Mouse (Mus musculus) kidney, adult 9 months (tissue): ENCODE measurements around the gene Zfp93.
"Not testable (repeated sequence)": the region's sequence is repeated elsewhere in the genome, so short reads cannot be mapped to it uniquely, and the experiment has no call there.

Source experiments
- DNase-seq: peaks from one replicate; pipeline ENCODE4 v3.0.0; 2022

The Zfp93 gene

DNA sequence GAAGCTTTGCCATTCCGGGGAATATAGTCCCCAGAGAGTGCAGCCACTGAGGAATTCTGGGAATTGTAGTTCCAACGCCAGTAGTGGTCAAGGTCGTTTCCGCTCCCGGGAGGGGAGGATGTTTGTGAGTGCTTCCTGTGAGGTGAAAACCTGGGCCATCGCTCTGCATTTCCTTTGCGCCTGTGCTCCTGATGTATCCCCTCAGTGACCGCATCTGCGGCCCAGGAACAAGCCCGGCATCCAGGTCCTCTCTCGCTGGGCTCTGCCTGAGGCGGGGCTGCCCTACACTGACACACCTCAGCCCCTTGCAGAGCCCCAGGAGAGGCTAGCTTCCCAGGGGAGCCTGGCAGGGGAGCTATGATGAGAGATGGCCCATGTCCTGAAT lies at the start of gene Zfp93:
Zfp93 (plus strand) TSS at position 133 of the 385 bp plus-strand sequence.
- peak; percentile 92 for DNase-seq

DNA sequence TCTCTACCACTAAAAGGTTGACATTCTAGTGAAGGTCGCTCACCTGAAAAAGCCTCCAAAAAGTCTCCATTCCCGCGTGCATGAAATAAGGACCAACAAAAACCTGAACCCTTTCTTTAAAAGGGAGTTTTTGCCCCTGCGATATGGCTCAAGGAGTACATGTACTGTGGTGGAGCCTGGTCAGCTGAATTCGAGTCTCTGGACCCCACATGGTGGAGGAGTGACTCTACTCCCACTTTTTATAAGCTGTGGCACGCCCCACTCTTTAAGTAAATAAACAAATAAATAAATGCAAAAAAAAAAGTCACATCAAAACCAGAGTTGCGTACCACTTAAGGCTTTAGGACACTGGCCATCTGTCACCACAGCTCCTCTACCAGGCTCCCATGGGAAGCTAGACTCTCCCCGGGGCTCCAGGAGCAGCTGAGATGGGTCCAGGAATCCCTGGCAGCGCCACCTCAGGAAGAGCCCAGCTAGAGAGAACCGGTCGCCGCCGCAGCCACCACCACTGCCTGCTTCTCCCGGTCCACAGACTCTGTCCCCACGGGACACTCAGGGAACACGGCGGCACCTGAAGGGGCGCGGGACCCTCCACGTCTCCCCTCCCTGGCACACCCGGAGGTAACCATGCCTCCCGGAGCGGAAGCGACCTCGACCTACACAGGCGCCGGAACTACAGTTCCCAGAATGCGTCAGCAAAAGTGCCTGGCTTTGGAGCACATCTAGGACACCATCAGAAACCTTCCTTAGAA lies 33.0 kb upstream of the Zfp93 start, which contains the start of gene Zfp109:
Zfp109 (minus strand) TSS at position 521 of the 752 bp plus-strand sequence.
- peak; percentile 68 for DNase-seq

DNA sequence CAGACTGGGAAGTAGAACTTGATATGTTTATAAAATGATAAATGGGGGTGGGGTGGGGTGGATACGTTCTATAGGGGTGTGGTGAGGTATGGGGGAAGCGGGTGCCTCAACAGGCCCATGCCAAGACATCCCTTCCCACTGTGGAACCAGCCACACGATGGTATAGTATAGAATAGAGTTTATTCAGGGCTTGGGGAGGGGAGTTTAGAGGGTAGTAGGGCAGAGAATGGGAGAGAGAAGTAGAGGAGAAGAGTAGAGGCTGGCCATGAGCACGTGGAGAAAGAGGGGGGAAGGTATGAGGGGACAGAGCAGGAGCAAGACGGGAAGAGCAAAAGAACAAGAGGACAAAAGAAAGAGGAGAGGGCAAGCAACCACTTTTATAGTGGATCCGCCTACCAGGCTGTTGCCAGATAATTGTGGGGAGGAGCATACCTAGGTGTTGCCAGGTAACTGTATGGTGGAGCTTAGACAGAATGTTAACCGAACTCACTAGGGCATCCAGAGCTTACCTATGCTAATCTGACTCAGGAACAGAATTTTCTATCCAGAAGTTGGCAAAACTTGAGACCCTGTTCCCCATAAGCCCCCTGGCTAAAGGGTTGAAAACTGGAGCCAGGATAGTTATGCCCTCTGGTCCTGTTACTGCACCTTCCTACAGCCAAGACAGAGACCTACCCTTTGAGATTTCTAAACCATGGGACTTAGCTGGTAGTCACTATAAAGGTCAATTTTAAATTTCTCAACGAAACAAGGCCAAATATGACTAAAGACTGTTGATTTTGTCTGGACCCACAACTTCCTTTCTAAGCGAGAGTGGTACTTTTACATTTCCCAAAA lies 16.2 kb upstream of the Zfp93 start:
- DNase-seq = no peak

DNA sequence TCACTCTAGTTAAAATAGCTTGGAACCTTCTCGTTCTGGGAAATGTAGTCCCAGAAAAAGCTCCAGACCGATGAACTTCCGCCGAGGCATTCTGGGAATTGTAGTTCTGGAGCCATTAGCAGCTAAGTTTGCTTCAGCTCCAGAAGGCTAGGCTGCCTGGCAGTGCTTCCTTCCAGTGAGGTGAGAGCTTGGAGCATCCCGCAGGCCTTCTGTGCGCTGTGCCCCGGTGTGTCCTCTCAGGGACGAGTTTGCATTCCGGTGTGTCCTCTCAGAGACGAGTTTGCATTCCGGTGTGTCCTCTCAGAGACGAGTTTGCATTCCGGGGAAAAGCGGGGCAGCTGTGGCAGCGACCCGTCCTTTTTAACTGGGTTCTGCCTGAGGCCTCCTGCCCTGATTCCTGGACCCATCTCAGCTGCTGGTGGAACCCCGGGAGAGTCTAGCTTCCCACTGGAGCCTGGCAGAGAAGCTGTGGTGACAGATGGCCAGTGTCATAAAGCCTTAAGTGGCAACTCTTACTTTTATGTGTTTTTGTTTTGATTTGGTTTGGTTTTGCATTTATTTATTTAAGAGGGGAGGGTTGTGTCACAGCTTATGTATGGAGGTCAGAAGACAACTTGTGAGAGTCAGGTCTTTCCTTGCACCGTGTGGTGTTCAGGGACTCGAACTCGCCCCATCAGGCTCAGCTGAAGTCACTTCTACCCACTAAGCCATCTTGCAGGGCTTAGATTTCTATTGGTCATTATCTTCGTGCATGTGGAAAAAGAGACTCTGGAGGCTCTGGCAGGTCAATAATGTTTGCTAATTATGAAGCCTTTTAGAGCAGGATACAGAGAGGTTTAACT lies 15.4 kb upstream of the Zfp93 start, which contains the start of gene Zfp108:
Zfp108 (plus strand) TSS at position 162 of the 842 bp plus-strand sequence.
- DNase-seq = peak; percentile 92

DNA sequence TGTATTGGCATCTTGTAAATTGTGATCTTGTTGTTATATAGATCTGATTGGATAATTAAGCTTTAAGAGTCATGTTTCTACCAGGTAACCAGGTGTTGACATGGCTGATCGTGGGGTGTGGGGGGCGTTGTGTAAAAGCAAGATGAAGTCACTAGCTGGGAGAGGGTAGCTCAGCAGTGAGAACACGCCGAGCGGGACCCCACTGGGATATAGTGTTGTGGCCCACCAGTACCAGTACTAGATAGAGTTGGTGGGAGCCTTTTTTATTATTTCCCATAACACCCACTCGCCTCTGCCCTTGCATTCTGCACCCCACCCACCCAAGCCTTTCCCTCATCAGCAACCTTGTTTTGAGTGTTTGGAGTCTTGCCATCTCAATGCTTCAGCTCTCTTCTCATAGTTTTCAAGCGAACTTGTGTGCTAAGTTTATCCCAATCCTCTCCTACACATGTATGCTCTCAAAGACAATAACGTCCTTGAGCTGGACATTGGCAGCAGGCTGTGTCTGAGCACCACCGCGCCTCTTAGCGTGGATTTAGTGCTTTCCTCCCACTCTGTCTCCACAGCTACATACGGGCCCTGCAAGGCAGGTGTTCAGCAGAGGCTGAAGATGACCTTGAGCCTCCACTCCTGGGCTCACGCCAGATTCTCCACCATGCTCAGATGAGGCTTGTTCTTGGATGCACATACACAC lies 10.8 kb upstream of the Zfp93 start:
- no peak for DNase-seq

DNA sequence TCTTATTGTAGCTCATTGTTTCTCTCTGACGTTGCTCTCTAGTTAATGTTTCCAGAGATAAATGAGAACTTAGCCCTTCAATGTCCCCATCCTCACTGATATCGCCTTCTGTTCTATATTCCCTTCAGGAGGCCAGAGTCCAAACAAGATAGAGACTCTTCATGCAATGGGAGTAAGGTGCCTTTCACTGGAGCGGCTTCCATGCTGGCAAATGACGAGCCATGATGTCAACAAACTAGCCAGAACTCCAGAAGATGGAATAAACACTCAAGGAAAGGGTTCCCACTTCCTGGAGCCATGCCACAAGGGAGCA lies 10.3 kb upstream of the Zfp93 start:
- no peak for DNase-seq

DNA sequence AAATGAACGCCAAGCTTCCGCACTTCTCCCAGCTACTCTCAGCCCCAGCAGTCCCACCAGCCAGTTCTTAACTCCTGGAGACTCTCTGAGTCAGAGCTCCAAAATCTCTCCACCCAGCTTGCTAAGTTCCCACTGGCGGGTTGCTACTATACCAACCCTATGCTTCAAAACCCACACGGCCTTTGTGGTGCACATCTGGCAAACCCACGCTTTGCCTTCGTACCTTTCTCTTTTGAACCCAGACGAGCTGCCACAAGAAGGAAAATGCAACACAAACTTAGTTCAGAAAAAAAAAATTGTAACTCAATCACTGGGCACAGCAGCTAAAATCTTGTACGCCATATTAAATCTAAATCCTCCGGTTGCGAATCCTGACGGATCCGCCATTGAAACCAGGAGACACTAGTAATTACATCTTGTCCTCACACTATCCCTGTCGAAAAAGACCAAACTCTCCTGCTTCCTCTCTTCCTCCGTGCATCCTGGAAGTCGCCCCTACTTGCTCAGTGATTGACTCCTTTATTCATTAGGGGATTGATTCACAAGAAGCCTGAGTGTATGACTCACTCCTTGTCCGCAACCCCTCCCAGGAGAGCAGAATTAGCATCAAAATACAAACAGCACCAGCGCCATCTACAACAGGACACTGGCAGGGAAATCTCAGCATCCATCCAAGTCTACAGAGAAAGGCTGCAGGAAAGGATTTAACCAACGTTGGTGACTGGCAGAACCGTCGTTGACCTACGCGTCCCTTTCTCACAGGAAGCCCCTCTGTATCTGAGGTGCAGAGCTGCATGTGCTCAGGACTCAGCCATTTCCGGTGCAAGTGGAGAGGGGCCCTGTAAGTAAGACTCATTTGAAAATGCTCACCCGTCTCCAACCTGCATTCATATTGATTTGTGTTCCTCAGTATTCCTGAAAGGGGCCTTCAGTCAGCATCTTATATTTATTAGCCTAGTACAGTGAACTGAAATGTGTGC lies 1.8 kb upstream of the Zfp93 start:
- DNase-seq = no peak

DNA sequence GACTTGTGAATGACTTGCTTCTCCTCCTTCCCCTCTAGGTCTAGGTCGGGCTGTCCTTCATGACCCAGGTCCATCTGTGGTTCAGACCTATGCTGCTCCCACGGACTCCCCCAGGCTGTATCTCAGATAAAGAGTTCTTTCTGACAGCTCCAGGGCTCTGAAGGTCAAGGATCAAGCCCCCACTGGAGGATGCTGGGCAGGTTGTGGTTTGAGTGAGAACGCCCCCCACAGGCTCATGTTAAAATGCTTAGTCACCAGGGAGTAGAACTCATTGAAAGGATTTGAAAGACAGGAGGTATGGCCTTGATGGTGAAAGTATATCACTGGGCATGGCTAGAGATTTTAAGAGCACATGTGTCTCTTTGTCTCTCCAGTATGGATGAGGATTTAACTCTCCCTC lies 964 bp upstream of the Zfp93 start:
- no peak for DNase-seq

DNA sequence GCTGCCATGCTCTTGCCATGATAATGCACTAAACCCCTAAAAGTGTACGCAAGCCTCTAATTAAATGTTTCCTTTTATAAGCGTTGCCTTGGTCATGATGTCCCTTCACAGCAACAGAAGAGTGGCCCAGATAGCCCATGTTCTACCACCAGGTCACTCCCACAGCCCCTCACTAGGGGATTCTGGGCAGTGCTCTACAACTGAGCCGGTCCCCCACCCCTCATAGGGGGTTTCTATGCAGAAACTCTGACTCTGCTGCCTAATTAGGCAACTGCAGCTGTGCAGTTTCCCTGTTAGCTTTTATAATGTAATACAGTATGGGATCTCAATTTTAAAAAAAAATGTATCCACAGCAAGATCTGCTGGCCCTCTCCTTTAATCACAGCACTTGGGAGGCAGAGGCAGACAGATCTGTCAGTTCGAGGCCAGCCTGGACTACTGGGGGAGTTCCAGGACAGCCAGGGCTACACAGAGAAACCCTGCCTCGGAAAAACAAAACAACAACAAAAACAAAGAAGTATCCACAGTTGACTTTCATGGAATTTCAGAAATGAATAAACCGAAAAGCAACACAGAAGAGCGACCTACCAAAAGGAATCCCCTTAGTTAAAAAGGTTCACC lies 443 bp upstream of the Zfp93 start:
- no peak for DNase-seq

DNA sequence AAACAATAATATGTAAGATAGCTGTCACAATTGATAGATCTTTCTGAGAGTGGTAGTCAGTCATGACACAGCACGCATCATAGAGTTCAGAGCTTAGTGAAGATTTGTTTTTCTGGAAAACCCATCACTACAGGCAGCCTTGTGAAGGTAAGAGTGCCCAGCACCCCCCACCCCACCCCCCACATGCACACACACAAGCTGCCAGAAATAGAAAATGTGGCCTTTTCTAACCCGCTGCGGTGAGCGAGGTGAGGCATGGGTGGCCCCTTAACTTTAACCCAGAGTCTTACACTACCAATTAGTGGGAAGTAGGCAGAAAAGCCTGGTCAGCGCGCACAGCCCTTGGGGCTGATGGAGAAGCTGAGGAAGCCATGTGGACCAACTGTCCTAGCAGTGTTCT lies 971 bp downstream of the Zfp93 start:
- DNase-seq = no peak

DNA sequence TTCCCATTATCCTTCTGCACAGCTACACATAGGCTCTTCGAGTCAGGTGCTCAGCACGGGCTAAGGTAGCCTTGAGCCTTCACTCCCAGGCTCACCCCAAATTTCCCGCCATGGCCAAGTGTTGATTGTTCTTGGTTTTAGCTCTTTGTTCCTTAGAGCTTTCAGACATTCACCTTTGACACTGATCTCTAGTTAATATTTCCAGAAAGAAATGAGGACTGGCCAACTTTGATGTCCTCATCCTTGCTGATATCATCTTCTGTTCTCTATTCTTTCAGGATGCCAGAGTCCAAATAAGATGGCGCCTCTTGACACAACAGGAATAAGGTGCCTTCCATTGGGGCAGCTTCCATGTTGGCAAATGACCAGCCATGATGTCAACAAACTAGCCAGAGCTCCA lies 4.2 kb downstream of the Zfp93 start:
- peak; percentile 73 for DNase-seq

DNA sequence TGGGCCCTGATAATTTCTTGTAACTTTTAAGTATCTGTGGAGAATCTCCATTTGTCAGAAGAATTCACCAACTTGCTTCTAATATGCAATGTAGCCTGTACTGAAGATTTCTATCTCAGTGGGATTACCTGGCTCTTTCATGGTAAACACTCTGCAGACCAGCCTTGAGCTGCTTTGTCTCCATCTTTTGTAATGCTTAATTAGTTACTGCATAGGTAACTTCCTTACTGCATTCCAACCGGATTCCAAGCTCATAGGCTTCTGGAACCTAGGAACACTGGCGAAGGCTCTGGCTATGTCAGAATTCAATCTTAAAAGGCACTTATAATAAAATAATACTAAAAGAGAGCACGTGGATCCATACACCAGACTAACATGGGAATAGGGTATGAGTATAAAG lies 8.6 kb downstream of the Zfp93 start:
- not testable (repeated sequence) for DNase-seq

DNA sequence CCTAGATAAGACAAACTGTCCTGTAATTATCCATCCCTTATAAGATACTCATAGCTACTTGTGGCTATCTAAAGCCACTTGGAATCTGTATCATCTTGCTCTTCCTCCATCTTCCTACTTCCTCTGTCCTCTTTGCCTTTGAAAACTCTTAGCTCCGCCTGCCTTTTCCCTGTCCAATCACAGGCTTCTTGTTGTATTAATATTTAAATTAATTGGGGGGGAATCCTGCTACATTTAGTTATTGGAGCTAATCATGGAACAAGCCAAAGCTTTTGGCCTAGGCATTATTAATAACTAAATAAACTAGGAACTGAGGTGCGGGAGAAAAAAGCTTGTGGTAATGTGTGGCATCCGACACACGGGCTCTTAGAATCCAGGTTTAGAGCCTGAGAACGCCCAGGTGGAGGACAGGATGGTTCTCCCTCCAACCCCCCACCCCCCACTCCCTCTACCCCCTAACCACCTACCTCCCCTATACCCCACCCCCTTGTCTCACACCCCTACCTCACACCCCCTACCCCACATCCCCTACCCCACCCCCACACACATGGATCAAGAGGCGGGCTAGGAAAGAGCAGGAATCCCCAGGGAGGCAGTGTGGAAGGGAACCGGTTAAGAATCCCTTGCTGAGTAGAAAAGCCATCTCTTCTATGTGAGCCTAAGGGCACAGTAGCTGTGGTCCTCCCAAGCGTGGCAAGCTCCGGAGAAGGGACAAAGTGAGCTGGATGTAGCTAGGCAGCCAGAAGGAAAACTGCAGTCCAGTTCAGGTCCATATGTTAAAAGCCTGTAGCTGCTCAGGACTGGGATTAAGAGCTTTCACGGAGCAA lies 10.0 kb downstream of the Zfp93 start:
- no peak for DNase-seq

DNA sequence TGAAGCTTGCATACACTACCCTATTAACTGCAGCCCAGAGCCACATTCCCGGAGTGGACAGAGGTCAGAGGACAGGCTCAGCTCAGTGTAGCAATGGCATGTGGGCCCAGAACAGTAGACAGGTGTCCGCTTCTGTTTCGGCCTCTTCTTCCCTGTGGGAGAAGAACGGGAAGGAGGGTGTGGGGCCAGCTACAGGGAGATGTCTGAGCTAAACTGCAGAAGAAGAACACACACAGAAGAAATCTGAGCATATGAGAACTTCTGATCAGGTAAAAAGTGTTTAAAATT lies 10.6 kb downstream of the Zfp93 start:
- DNase-seq = peak; percentile 26

DNA sequence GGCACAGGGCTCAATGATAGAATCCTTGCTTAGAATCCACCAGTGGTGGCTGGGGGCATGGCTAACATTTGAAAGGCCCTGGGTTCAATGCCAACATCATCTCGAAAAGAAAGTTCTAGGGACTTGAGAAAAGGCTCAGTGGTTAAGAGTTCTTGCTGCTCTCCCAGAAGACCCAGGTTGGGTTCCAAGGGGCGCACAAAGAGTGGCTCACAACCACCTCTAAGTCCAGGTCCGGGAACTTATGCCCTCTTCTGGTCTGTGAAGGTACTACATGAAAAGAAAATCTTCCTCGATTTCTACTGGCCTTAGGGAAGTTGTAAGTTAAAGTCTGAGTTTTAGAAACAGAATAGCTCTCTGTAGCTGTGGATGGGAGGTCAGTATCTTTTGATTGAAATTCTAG lies 15.9 kb downstream of the Zfp93 start:
- DNase-seq = no peak

DNA sequence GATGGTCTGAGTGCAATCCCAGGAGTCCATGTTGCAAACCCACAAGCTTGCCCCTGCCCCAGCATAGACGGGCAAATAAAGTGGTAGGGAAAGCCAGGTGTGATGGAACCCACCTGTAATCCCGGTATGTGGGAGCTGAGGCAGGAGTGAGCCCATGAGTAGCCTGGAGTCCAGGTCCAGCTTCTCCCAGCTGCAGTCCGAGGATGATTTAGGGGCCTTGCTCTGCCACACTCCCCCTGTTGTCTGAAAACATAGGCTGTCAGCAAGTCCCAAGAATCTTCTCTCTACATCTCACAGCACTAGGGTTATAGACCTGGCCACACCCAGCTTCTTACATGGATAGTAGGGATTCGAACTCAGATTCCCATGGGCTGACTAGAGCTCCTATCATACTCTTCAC lies 16.7 kb downstream of the Zfp93 start:
- no peak for DNase-seq

DNA sequence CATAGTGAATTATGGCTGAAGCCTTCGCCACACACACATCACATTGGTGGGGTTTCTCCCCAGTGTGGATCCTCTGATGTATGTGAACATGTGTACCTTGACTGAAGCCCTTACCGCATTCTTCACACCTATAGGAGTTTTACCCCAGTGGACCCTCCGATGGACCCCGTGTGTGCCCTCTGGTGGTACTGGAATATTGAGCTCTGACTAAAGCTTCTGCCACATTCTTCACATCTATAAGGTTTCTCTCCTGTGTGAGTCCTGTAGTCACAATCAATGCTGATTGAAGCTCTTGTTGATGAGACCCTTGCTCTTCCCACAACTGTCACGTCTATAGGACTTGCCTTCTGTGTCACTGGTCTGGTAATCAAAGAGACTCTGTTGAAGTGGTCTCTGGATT lies 17.4 kb downstream of the Zfp93 start:
- no peak for DNase-seq

DNA sequence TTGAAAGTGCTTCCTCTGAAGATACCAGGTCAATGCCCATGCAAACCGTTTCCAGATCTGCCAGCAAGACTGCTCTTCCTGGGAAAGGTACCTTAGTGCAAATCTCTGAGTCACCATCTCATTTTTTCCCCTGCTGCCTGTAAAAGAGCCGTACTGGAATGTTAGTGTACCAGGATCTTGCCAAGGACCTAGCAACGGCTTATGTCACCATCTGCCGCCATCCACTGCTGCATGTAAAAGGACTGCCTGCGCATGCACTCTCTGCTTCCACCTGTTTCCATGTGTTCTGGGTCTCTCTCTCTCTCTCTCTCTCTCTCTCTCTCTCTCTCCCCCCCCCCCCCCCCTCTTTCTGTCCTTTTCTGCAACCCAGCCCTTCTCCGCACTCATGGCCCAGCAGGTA lies 18.3 kb downstream of the Zfp93 start:
- DNase-seq = no peak

DNA sequence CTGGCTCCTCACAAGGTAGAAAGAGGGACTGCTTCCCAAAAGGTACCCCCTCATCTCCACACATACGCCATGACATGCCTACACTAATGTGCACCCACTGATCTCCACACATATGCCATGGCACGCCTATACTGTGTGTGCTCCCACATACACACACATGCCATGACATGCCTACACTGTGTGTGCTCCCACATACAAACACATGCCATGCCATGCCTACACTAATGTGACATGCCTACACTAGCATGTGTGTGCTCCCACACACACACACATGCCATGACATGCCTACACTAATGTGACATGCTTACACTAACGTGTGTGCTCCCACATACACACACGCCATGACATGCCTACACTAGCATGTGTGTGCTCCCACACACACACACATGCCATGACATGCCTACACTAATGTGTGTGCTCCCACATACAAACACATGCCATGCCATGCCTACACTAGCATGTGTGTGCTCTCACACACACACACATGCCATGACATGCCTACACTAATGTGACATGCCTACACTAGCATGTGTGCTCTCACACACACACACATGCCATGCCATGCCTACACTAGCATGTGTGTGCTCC lies 20.0 kb downstream of the Zfp93 start:
- no peak for DNase-seq
